Mouse (Mus musculus) gastrocnemius, adult 18-20 months (tissue): ENCODE measurements at regions not wholly inside any gene's neighbourhood (a gene's known extent, or its start where the extent isn't known, plus 50 kb on each side); places are given as distances from the start of the nearest gene placed in this dataset.

Experiments used
- DNase-seq: peaks from one replicate; pipeline ENCODE4 v3.0.0; 2021; ENCODE audit warnings: low spot score

- no peak for DNase-seq
Measured at GRCm38 (mm10) chr6:93488441-93488955, 545.2 kb upstream of the Adamts9 start.

- DNase-seq = no peak
Measured at GRCm38 (mm10) chr6:93478521-93478920, 535.2 kb upstream of the Adamts9 start.

GRCm38 (mm10) chr6:93474981-93475380 lies 531.7 kb upstream of the Adamts9 start:
- DNase-seq = no peak

GRCm38 (mm10) chr6:93467867-93468266 lies 524.6 kb upstream of the Adamts9 start:
- no peak for DNase-seq

GRCm38 (mm10) chr6:93462861-93463260 lies 519.6 kb upstream of the Adamts9 start:
- no peak for DNase-seq

- DNase-seq = no peak
Measured at GRCm38 (mm10) chr6:93461374-93461773, 518.1 kb upstream of the Adamts9 start.

- no peak for DNase-seq
Measured at GRCm38 (mm10) chr6:93457613-93458012, 514.3 kb upstream of the Adamts9 start.

- DNase-seq = no peak
Measured at GRCm38 (mm10) chr6:93456383-93457033, 513.2 kb upstream of the Adamts9 start.

GRCm38 (mm10) chr6:93445568-93445967 lies 502.3 kb upstream of the Adamts9 start:
- peak; percentile 84 for DNase-seq

- peak; percentile 43 for DNase-seq
Measured at GRCm38 (mm10) chr6:93445124-93445523, 501.8 kb upstream of the Adamts9 start.

- DNase-seq = no peak
Measured at GRCm38 (mm10) chr6:93443766-93444557, 500.7 kb upstream of the Adamts9 start.

- no peak for DNase-seq
Measured at GRCm38 (mm10) chr6:93433446-93433845, 490.2 kb upstream of the Adamts9 start.

GRCm38 (mm10) chr6:93426141-93426540 lies 482.8 kb upstream of the Adamts9 start:
- DNase-seq = no peak

- no peak for DNase-seq
Measured at GRCm38 (mm10) chr6:93422906-93423305, 479.6 kb upstream of the Adamts9 start.

- no peak for DNase-seq
Measured at GRCm38 (mm10) chr6:93422253-93422652, 479.0 kb upstream of the Adamts9 start.

GRCm38 (mm10) chr6:93417625-93418024 lies 474.3 kb upstream of the Adamts9 start:
- DNase-seq = no peak

GRCm38 (mm10) chr6:93416006-93416405 lies 472.7 kb upstream of the Adamts9 start:
- peak; percentile 2 for DNase-seq

GRCm38 (mm10) chr6:93411077-93411452 lies 467.8 kb upstream of the Adamts9 start:
- no peak for DNase-seq

GRCm38 (mm10) chr6:93410416-93411076 lies 467.3 kb upstream of the Adamts9 start:
- no peak for DNase-seq

- DNase-seq = no peak
Measured at GRCm38 (mm10) chr6:93398551-93398950, 455.3 kb upstream of the Adamts9 start.

GRCm38 (mm10) chr6:93397074-93397473 lies 453.8 kb upstream of the Adamts9 start:
- DNase-seq = no peak

- peak; percentile 2 for DNase-seq
Measured at GRCm38 (mm10) chr6:93395952-93396351, 452.7 kb upstream of the Adamts9 start.
